Mouse (Mus musculus) embryonic facial prominence, embryonic 10.5 days (tissue): ENCODE results near the gene Usp37. TPM values are rescaled to one million over a fixed set of nuclear protein-coding genes. Genes with fewer than 3 reads are reported as not detected.

ENCODE experiments used
- microRNA counts: library from miRNA; unstranded; fragments of <30 nt; microRNA quantifications from one replicate; lab custom pipeline; 2017
- microRNA-seq: library from miRNA; unstranded; fragments of <30 nt; microRNA quantifications from one replicate; pipeline ENCODE4, GENCODE M21; 2017
- polyA plus RNA-seq: library from polyadenylated mRNA; unstranded; fragments of >200 nt; fragmentation: Nextera tagmentation; extraction: Ambion mirVana; gene quantifications from 2 replicates; pipeline ENCODE4 v1.2.1, GENCODE M21; 2016

The Usp37 gene
- polyA plus RNA-seq, 1 experiment from 2014 or later = 47.0 TPM

MicroRNAs encoded within 50 kb of the gene (microRNA counts, 519-probe panel; counts per million panel counts)
- microRNA mmu-miR-26b (lab: Ali Mortazavi, UCI) = 2,366 counts per million, percentile 64 among the panel's probes with 10 or more counts

Small RNAs within 50 kb of the gene (microRNA-seq; reads per million reads assigned to microRNA genes)
- not detected for gene Gm25035
- 28,682 reads per million, percentile 99 among the genes with 10 or more reads in this experiment for gene Mir26b

Other genes with a start within 250 kb of the Usp37 start
- 12.4 and 12.5 TPM in 2 replicates for gene Tmbim1, start 238.7 kb downstream of the Usp37 start, polyA plus RNA-seq
- gene Catip, start 182.2 kb downstream of the Usp37 start, polyA plus RNA-seq = 0.22 and 0.28 TPM in 2 replicates
- 1.7 and 2.1 TPM in 2 replicates for gene Slc11a1, start 169.1 kb downstream of the Usp37 start, polyA plus RNA-seq
- gene Ctdsp1, start 152.8 kb downstream of the Usp37 start, polyA plus RNA-seq = 42.2 and 49.0 TPM in 2 replicates
- gene Vil1, start 134.9 kb downstream of the Usp37 start, polyA plus RNA-seq = 0.26 and 0.37 TPM in 2 replicates
- 109 and 113 TPM in 2 replicates for gene Cnot9, start 38.2 kb downstream of the Usp37 start, polyA plus RNA-seq
- gene Plcd4, start 1.4 kb downstream of the Usp37 start, polyA plus RNA-seq = 0.59 and 0.87 TPM in 2 replicates
- gene Zfp142, start 44.0 kb upstream of the Usp37 start, polyA plus RNA-seq = 9.5 and 10.5 TPM in 2 replicates
- 16.1 and 18.1 TPM in 2 replicates for gene Bcs1l, start 44.0 kb upstream of the Usp37 start, polyA plus RNA-seq
- gene Rnf25, start 57.1 kb upstream of the Usp37 start, polyA plus RNA-seq = 35.2 and 39.0 TPM in 2 replicates
- gene Stk36, start 57.2 kb upstream of the Usp37 start, polyA plus RNA-seq = 12.4 and 13.1 TPM in 2 replicates
- gene Ttll4, start 117.5 kb upstream of the Usp37 start, polyA plus RNA-seq = 49.9 and 59.4 TPM in 2 replicates
- gene Cyp27a1, start 169.3 kb upstream of the Usp37 start, polyA plus RNA-seq = 12.1 and 12.8 TPM in 2 replicates
- 0.11 TPM in 1 of 2 replicates, not detected in the other for gene Prkag3, start 204.9 kb upstream of the Usp37 start, polyA plus RNA-seq
- gene Wnt6, start 227.6 kb upstream of the Usp37 start, polyA plus RNA-seq = 26.5 and 26.6 TPM in 2 replicates
- 0.70 and 1.2 TPM in 2 replicates for gene Wnt10a, start 247.2 kb upstream of the Usp37 start, polyA plus RNA-seq